Mouse (Mus musculus) heart, adult 8-10 months (tissue): ENCODE data around the gene Rdh1. TPM values are rescaled to one million over a fixed set of nuclear protein-coding genes. Genes with fewer than 3 reads are reported as not detected.

Source experiments
- total RNA-seq, 4 experiments: library from RNA; stranded (reverse); gene quantifications; 2 replicates each; pipeline ENCODE4 v1.2.4; 2022

Rdh1 gene
- total RNA-seq, 4 experiments from 2014 or later, result 0.06 TPM; not detected in 3

Other genes with a start within 250 kb of the Rdh1 start
- 10 to 100 TPM; 17.2 to 26.5 (median 21.6) TPM for gene Ndufa4l2, start 244.8 kb upstream of the Rdh1 start, total RNA-seq
- gene Shmt2, start 237.3 kb upstream of the Rdh1 start, total RNA-seq, result 10 to 100 TPM; 41.6 to 48.4 (median 44.5) TPM
- gene Nxph4, start 225.2 kb upstream of the Rdh1 start, total RNA-seq, result under 1 TPM; 0.22 to 0.66 (median 0.50) TPM
- gene Lrp1, start 138.6 kb upstream of the Rdh1 start, total RNA-seq, result 10 to 100 TPM; 64.0 to 88.9 (median 74.0) TPM
- gene Stat6, start 116.7 kb upstream of the Rdh1 start, total RNA-seq, result 10 to 100 TPM; 38.4 to 43.7 (median 43.2) TPM
- gene Nemp1, start 92.8 kb upstream of the Rdh1 start, total RNA-seq, result 1 to 10 TPM; 3.0 to 5.1 (median 3.6) TPM
- gene Nab2, start 91.2 kb upstream of the Rdh1 start, total RNA-seq, result 10 to 100 TPM in 1 of 4 experiments, 1 to 10 TPM in 3; 5.0 to 10.3 (median 6.6) TPM
- under 1 TPM in 1 of 4 experiments, not detected in 3; 0.08 TPM for gene Myo1a, start 54.6 kb upstream of the Rdh1 start, total RNA-seq
- not detected for gene Tac2, start 35.2 kb upstream of the Rdh1 start, total RNA-seq
- 1 to 10 TPM; 6.4 to 7.9 (median 7.5) TPM for gene Zbtb39, start 20.2 kb upstream of the Rdh1 start, total RNA-seq
- gene Gpr182, start 8.0 kb upstream of the Rdh1 start, total RNA-seq, result 1 to 10 TPM; 3.8 to 4.8 (median 4.2) TPM
- gene Rdh16f1, start 66 bp downstream of the Rdh1 start, total RNA-seq, result under 1 TPM in 1 of 4 experiments, not detected in 3; 0.22 TPM
- gene Rdh9, start 16.7 kb downstream of the Rdh1 start, total RNA-seq, result under 1 TPM in 2 of 4 experiments, not detected in 2; 0.09 to 0.22 TPM
- gene Rdh16, start 41.4 kb downstream of the Rdh1 start, total RNA-seq, result not detected
- gene Rdh19, start 90.2 kb downstream of the Rdh1 start, total RNA-seq, result not detected
- not detected for gene Rdh16f2, start 106.8 kb downstream of the Rdh1 start, total RNA-seq
- under 1 TPM in 1 of 4 experiments, not detected in 3; 0.19 TPM for gene Rdh7, start 129.1 kb downstream of the Rdh1 start, total RNA-seq
- gene Sdr9c7, start 138.8 kb downstream of the Rdh1 start, total RNA-seq, result not detected
- not detected for gene Hsd17b6, start 247.9 kb downstream of the Rdh1 start, total RNA-seq